Mouse (Mus musculus): ENCODE measurements around the gene Ppp1r3c. TPM values are rescaled to one million over a fixed set of nuclear protein-coding genes. Genes with fewer than 3 reads are reported as not detected.

Gene Ppp1r3c
- polyA plus RNA-seq, 1 experiment from 2014 or later: 21.9 TPM

- H3K4me3 ChIP-seq (ENCODE audit: low read depth, low read length): no peak overlapping the region
- no peak overlapping the region for H3K9ac ChIP-seq (replicated peaks; ENCODE audit: low read depth, low read length)
- H3K4me1 ChIP-seq (ENCODE audit: control insufficient read depth, insufficient read depth, low read length): no peaks in the 10 kb centered on the region
- no peak for ATAC-seq (ENCODE audit: low read depth)
- H3K27me3 ChIP-seq (ENCODE audit: control insufficient read depth, insufficient read depth, low read length): no peaks in the 10 kb centered on the region
- H3K9me3 ChIP-seq (ENCODE audit: control insufficient read depth, low read length): no peaks in the 10 kb centered on the region
- no peaks in the 10 kb centered on the region for H3K36me3 ChIP-seq (ENCODE audit: control insufficient read depth, insufficient read depth, low read length)
- 91% methylated on average over 5 of the region's 5 CpGs for WGBS
- no peak overlapping the region for H3K4me2 ChIP-seq (ENCODE audit: low read depth, low read length)
- no peak overlapping the region for H3K27ac ChIP-seq (ENCODE audit: low read depth, low read length)
Measured at GRCm38 (mm10) chr19:36764451-36764850, 28.0 kb upstream of the Ppp1r3c start.

- Histone ChIP-seq H3K4me1 (ENCODE audit: control insufficient read depth, insufficient read depth, low read length) (no peaks in the 10 kb centered on the region), H3K4me3 (ENCODE audit: low read depth, low read length) (no peak overlapping the region), H3K36me3 (ENCODE audit: control insufficient read depth, insufficient read depth, low read length) (no peaks in the 10 kb centered on the region), H3K9ac (replicated peaks; ENCODE audit: low read depth, low read length) (no peak overlapping the region), H3K4me2 (ENCODE audit: low read depth, low read length) (no peak overlapping the region), H3K27ac (ENCODE audit: low read depth, low read length) (no peak overlapping the region), H3K9me3 (ENCODE audit: control insufficient read depth, low read length) (no peaks in the 10 kb centered on the region), H3K27me3 (ENCODE audit: control insufficient read depth, insufficient read depth, low read length) (no peaks in the 10 kb centered on the region)
- no peak for ATAC-seq (ENCODE audit: low read depth)
Measured at GRCm38 (mm10) chr19:36748996-36749395, 12.5 kb upstream of the Ppp1r3c start.

- H3K36me3 ChIP-seq (ENCODE audit: control insufficient read depth, insufficient read depth, low read length): no peaks in the 10 kb centered on the region
- no peaks in the 10 kb centered on the region for H3K4me1 ChIP-seq (ENCODE audit: control insufficient read depth, insufficient read depth, low read length)
- no peaks in the 10 kb centered on the region for H3K9me3 ChIP-seq (ENCODE audit: control insufficient read depth, low read length)
- no peaks in the 10 kb centered on the region for H3K27me3 ChIP-seq (ENCODE audit: control insufficient read depth, insufficient read depth, low read length)
- no peak for ATAC-seq (ENCODE audit: low read depth)
- H3K4me2 ChIP-seq (ENCODE audit: low read depth, low read length): no peak overlapping the region
- no peak overlapping the region for H3K9ac ChIP-seq (replicated peaks; ENCODE audit: low read depth, low read length)
- no peak overlapping the region for H3K27ac ChIP-seq (ENCODE audit: low read depth, low read length)
- H3K4me3 ChIP-seq (ENCODE audit: low read depth, low read length): no peak overlapping the region
Measured at GRCm38 (mm10) chr19:36742331-36742730, 5.9 kb upstream of the Ppp1r3c start.

GRCm38 (mm10) chr19:36739566-36740211 is 3.2 kb upstream of the Ppp1r3c start:
- no peak overlapping the region for H3K4me3 ChIP-seq (ENCODE audit: low read depth, low read length)
- no peak overlapping the region for H3K27ac ChIP-seq (ENCODE audit: low read depth, low read length)
- no peak for ATAC-seq (ENCODE audit: low read depth)
- H3K9me3 ChIP-seq (ENCODE audit: control insufficient read depth, low read length): no peaks in the 10 kb centered on the region
- no peak overlapping the region for H3K4me2 ChIP-seq (ENCODE audit: low read depth, low read length)
- 49% methylated on average over 7 of the region's 7 CpGs for WGBS
- H3K4me1 ChIP-seq (ENCODE audit: control insufficient read depth, insufficient read depth, low read length): no peaks in the 10 kb centered on the region
- no peaks in the 10 kb centered on the region for H3K36me3 ChIP-seq (ENCODE audit: control insufficient read depth, insufficient read depth, low read length)
- H3K27me3 ChIP-seq (ENCODE audit: control insufficient read depth, insufficient read depth, low read length): no peaks in the 10 kb centered on the region
- no peak overlapping the region for H3K9ac ChIP-seq (replicated peaks; ENCODE audit: low read depth, low read length)

- Histone ChIP-seq H3K27me3 (ENCODE audit: control insufficient read depth, insufficient read depth, low read length) (no peaks in the 10 kb centered on the region), H3K27ac (ENCODE audit: low read depth, low read length) (no peak overlapping the region), H3K36me3 (ENCODE audit: control insufficient read depth, insufficient read depth, low read length) (no peaks in the 10 kb centered on the region), H3K4me3 (ENCODE audit: low read depth, low read length) (no peak overlapping the region), H3K9me3 (ENCODE audit: control insufficient read depth, low read length) (no peaks in the 10 kb centered on the region), H3K4me2 (ENCODE audit: low read depth, low read length) (no peak overlapping the region), H3K4me1 (ENCODE audit: control insufficient read depth, insufficient read depth, low read length) (no peaks in the 10 kb centered on the region), H3K9ac (replicated peaks; ENCODE audit: low read depth, low read length) (no peak overlapping the region)
- WGBS: 87% methylated on average over 5 of the region's 5 CpGs
- no peak for ATAC-seq (ENCODE audit: low read depth)
Measured at GRCm38 (mm10) chr19:36738009-36738408, 1.6 kb upstream of the Ppp1r3c start.

- Histone ChIP-seq H3K4me3 (ENCODE audit: low read depth, low read length) (peak overlapping the region; percentile 51), H3K36me3 (ENCODE audit: control insufficient read depth, insufficient read depth, low read length) (no peaks in the 10 kb centered on the region), H3K9me3 (ENCODE audit: control insufficient read depth, low read length) (no peaks in the 10 kb centered on the region), H3K27ac (ENCODE audit: low read depth, low read length) (peak overlapping the region; percentile 75), H3K4me2 (ENCODE audit: low read depth, low read length) (peak overlapping the region; percentile 86), H3K4me1 (ENCODE audit: control insufficient read depth, insufficient read depth, low read length) (no peaks in the 10 kb centered on the region), H3K9ac (replicated peaks; ENCODE audit: low read depth, low read length) (peak overlapping the region; percentile 57), H3K27me3 (ENCODE audit: control insufficient read depth, insufficient read depth, low read length) (no peaks in the 10 kb centered on the region)
- ATAC-seq (ENCODE audit: low read depth): peak; percentile 54
- 32% methylated on average over 6 of the region's 6 CpGs for WGBS
Measured at GRCm38 (mm10) chr19:36737087-36737486, 634 bp upstream of the Ppp1r3c start.

- WGBS: 83% methylated on average over 10 of the region's 10 CpGs
- H3K4me1 ChIP-seq (ENCODE audit: control insufficient read depth, insufficient read depth, low read length): no peaks in the 10 kb centered on the region
- H3K9ac ChIP-seq (replicated peaks; ENCODE audit: low read depth, low read length): no peak overlapping the region
- H3K27me3 ChIP-seq (ENCODE audit: control insufficient read depth, insufficient read depth, low read length): no peaks in the 10 kb centered on the region
- H3K27ac ChIP-seq (ENCODE audit: low read depth, low read length): no peak overlapping the region
- ATAC-seq (ENCODE audit: low read depth): no peak
- no peaks in the 10 kb centered on the region for H3K9me3 ChIP-seq (ENCODE audit: control insufficient read depth, low read length)
- H3K4me2 ChIP-seq (ENCODE audit: low read depth, low read length): peak overlapping the region; percentile 3; the same call in 1 of the 2 replicates
- H3K36me3 ChIP-seq (ENCODE audit: control insufficient read depth, insufficient read depth, low read length): no peaks in the 10 kb centered on the region
- H3K4me3 ChIP-seq (ENCODE audit: low read depth, low read length): no peak overlapping the region
Measured at GRCm38 (mm10) chr19:36734308-36735038, 2.0 kb downstream of the Ppp1r3c start.

- Histone ChIP-seq H3K36me3 (ENCODE audit: control insufficient read depth, insufficient read depth, low read length) (no peaks in the 10 kb centered on the region), H3K4me1 (ENCODE audit: control insufficient read depth, insufficient read depth, low read length) (no peaks in the 10 kb centered on the region), H3K9me3 (ENCODE audit: control insufficient read depth, low read length) (no peaks in the 10 kb centered on the region), H3K27me3 (ENCODE audit: control insufficient read depth, insufficient read depth, low read length) (no peaks in the 10 kb centered on the region), H3K4me3 (ENCODE audit: low read depth, low read length) (no peak overlapping the region), H3K27ac (ENCODE audit: low read depth, low read length) (no peak overlapping the region), H3K9ac (replicated peaks; ENCODE audit: low read depth, low read length) (no peak overlapping the region), H3K4me2 (ENCODE audit: low read depth, low read length) (no peak overlapping the region)
- WGBS: 97% methylated on average over 16 of the region's 16 CpGs
- ATAC-seq (ENCODE audit: low read depth): no peak
Measured at GRCm38 (mm10) chr19:36733191-36733943, 3.1 kb downstream of the Ppp1r3c start.

GRCm38 (mm10) chr19:36731310-36731709 is 5.1 kb downstream of the Ppp1r3c start:
- no peaks in the 10 kb centered on the region for H3K36me3 ChIP-seq (ENCODE audit: control insufficient read depth, insufficient read depth, low read length)
- H3K4me2 ChIP-seq (ENCODE audit: low read depth, low read length): no peak overlapping the region
- ATAC-seq (ENCODE audit: low read depth): no peak
- H3K9me3 ChIP-seq (ENCODE audit: control insufficient read depth, low read length): no peaks in the 10 kb centered on the region
- no peak overlapping the region for H3K4me3 ChIP-seq (ENCODE audit: low read depth, low read length)
- H3K27me3 ChIP-seq (ENCODE audit: control insufficient read depth, insufficient read depth, low read length): no peaks in the 10 kb centered on the region
- WGBS: 90% methylated on average over 11 of the region's 11 CpGs
- no peak overlapping the region for H3K27ac ChIP-seq (ENCODE audit: low read depth, low read length)
- no peak overlapping the region for H3K9ac ChIP-seq (replicated peaks; ENCODE audit: low read depth, low read length)
- no peaks in the 10 kb centered on the region for H3K4me1 ChIP-seq (ENCODE audit: control insufficient read depth, insufficient read depth, low read length)

Data from neural tube, embryonic 14.5 days (tissue).